Mouse (Mus musculus) ES-E14 (cell line): ENCODE measurements at regions not wholly inside any gene's neighbourhood (a gene's known extent, or its start where the extent isn't known, plus 50 kb on each side); places are given as distances from the start of the nearest gene placed in this dataset.

ENCODE experiments used
- CHD2 ChIP-seq: IDR thresholded peaks from 2 replicates; pipeline ENCODE4 v1.6.1; 2014; ENCODE audit warnings: mild to moderate bottlenecking, low read depth, low read length, inconsistent platforms
- HCFC1 ChIP-seq: IDR thresholded peaks from 2 replicates; pipeline ENCODE4 v1.6.1; 2012; ENCODE audit warnings: low read length, inconsistent platforms, borderline replicate concordance; ENCODE audit not compliant: insufficient read depth
- ZC3H11A ChIP-seq: IDR thresholded peaks from 2 replicates; pipeline ENCODE4 v1.6.1; 2012; ENCODE audit warnings: low read depth, mild to moderate bottlenecking, inconsistent platforms, low read length, borderline replicate concordance

- TF ChIP-seq ZC3H11A (no peak), HCFC1 (no peak), CHD2 (no peak)
Measured at GRCm38 (mm10) chr3:34795984-34796266, 145.7 kb downstream of the Sox2 start.
